Mouse (Mus musculus) kidney, embryonic 15.5 days (tissue): ENCODE results near the gene Srgap2. TPM values are rescaled to one million over a fixed set of nuclear protein-coding genes. Genes with fewer than 3 reads are reported as not detected.
"Not testable (repeated sequence)": the region's sequence is repeated elsewhere in the genome, so short reads cannot be mapped to it uniquely, and the experiment has no call there.

Experiments used
- ATAC-seq: fragments of 200-750 bp; cut with Nextera tagmentation; replicated peaks from 2 replicates; pipeline ENCODE4 v1.8.0; 2017; ENCODE audit warnings: moderate TSS enrichment; ENCODE audit not compliant: low FRiP score
- H3K27ac ChIP-seq: fragments of 300-500 bp; sonication (generic); 2 replicates; pipeline ENCODE4 v1.5.1; 2015; ENCODE audit warnings: mild to moderate bottlenecking, inconsistent platforms
- H3K27me3 ChIP-seq: fragments of 300-500 bp; sonication (generic); 2 replicates; pipeline ENCODE4 v1.6.1; 2015; ENCODE audit warnings: inconsistent platforms
- H3K36me3 ChIP-seq: fragments of 300-500 bp; sonication (generic); 2 replicates; pipeline ENCODE4 v1.6.1; 2015; ENCODE audit warnings: inconsistent platforms
- H3K4me1 ChIP-seq: fragments of 300-500 bp; sonication (generic); 2 replicates; pipeline ENCODE4 v1.6.1; 2015; ENCODE audit warnings: inconsistent platforms
- H3K4me2 ChIP-seq: fragments of 300-500 bp; sonication (generic); 2 replicates; pipeline ENCODE4 v1.6.1; 2015; ENCODE audit warnings: moderate library complexity, mild to moderate bottlenecking, inconsistent platforms
- H3K4me3 ChIP-seq: fragments of 300-500 bp; sonication (generic); replicated peaks from 2 replicates; pipeline ENCODE4 v1.5.1; 2015; ENCODE audit warnings: mild to moderate bottlenecking, inconsistent platforms
- H3K9ac ChIP-seq: fragments of 300-500 bp; sonication (generic); 2 replicates; pipeline ENCODE4 v1.6.1; 2015; ENCODE audit warnings: mild to moderate bottlenecking, inconsistent platforms
- H3K9me3 ChIP-seq: fragments of 300-500 bp; sonication (generic); replicated peaks from 2 replicates; pipeline ENCODE4 v1.6.1; 2016; ENCODE audit warnings: inconsistent platforms
- WGBS: fragments of 180-500 bp; shearing (Covaris S2); methylation state at CpG from one replicate; pipeline ENCODE4 v1.1.7; 2015; ENCODE audit warnings: mixed read lengths; 5-methylcytosine and 5-hydroxymethylcytosine counted together
- polyA plus RNA-seq: library from polyadenylated mRNA; unstranded; fragments of >200 nt; fragmentation: Nextera tagmentation; extraction: Ambion mirVana; gene quantifications from 2 replicates; pipeline ENCODE4 v1.2.1, GENCODE M21; 2015

The Srgap2 gene
- polyA plus RNA-seq, 1 experiment from 2014 or later, result 14.4 TPM

DNA sequence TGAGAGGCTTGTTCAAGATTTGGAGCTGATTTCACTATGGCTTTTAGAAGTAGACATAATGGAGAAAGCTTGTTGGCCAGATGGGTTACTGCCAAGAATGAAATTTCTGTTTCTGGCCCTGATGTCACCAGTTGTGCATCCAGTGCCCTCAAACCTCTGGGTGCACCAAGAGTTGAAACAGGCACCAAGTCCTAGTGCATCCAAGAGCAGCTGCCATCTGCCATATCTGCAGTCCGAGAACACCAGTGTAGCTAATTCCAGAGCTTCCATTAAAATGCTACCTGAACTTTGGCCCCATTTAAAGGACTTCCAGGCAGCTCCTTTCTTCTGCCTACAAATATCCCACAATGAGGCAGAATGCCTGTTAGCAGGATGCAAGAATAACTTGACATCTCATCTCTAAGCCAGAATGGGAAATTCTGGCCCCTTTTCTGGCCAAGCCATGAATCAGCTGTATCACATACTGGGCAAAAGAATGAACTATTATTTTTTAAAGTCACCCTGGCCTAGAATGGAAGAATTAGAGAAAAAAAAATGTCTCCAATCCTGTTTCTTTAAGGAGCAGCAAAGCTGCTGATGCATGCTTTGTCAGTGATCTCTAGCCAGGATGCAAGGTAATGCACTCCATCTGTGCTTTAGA lies 180.1 kb downstream of the Srgap2 start:
- 79% methylated on average over 1 of the region's 1 CpGs for whole genome bisulfite sequencing
- peaks cover 44% of the 10 kb centered on the region for H3K36me3 ChIP-seq
- no peak overlapping the region for H3K9ac ChIP-seq
- no peak overlapping the region for H3K4me3 ChIP-seq
- no peak for ATAC-seq
- no peaks in the 10 kb centered on the region for H3K27me3 ChIP-seq
- H3K4me2 ChIP-seq, result no peak overlapping the region
- H3K9me3 ChIP-seq, result no peaks in the 10 kb centered on the region
- H3K27ac ChIP-seq, result no peak overlapping the region
- no peaks in the 10 kb centered on the region for H3K4me1 ChIP-seq

DNA sequence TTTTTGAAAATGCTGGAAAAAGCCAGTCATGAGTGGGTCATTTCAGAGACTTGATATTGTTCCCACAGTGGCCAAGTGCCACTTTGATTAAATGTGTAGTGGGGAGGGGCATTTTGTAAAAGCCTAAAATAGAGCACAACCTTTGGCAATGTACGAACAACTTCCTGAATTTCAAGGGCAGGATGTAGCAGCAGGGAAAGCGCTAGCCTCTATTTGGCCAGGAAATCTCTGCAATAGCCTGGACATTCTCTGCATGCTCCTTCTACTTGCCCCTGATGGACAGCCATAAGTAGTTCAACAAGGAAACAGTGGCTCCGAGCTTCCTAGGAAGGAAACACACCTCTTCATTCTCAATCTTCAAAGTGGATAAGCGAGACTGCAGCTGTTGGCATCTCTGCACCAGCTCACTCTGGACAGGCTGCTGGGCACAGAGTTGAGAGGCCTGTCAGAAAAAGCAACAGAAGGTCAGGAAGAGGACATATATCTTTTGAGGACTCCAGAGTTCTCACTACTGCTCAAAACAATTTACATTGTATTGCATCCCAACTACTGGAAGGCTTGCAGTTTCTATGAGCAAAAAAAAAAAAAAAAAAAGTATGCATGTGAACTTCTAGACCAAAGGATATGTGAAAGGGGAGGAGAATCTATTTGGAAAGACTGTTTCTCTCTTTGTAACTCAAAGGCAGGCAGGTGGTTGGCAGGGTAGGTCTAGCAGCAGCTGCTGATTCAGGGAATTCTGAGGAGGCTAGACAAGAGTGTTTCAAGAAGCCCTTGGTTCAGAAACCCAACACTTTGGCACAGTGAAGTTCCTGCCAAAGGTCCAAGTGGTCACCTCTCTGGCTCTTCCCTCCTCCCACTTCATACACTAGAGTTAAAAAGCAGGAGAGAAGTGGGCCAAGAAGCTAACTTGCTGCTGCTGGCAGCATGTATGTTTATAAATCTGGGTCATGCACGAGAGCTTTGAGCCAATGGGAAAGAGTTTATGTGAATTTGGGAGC lies 181.4 kb downstream of the Srgap2 start:
- WGBS, result 75% methylated on average over 5 of the region's 5 CpGs
- peaks cover 53% of the 10 kb centered on the region for H3K36me3 ChIP-seq
- H3K27ac ChIP-seq, result no peak overlapping the region
- no peaks in the 10 kb centered on the region for H3K4me1 ChIP-seq
- H3K4me2 ChIP-seq, result no peak overlapping the region
- ATAC-seq, result no peak
- no peaks in the 10 kb centered on the region for H3K9me3 ChIP-seq
- H3K27me3 ChIP-seq, result no peaks in the 10 kb centered on the region
- no peak overlapping the region for H3K9ac ChIP-seq
- H3K4me3 ChIP-seq, result no peak overlapping the region

- no peak overlapping the region for H3K27ac ChIP-seq
- no peaks in the 10 kb centered on the region for H3K4me1 ChIP-seq
- no peak overlapping the region for H3K4me3 ChIP-seq
- no peak overlapping the region for H3K4me2 ChIP-seq
- H3K27me3 ChIP-seq, result no peaks in the 10 kb centered on the region
- 81% methylated on average over 2 of the region's 2 CpGs for WGBS
- H3K9ac ChIP-seq, result no peak overlapping the region
- no peak for ATAC-seq
- no peaks in the 10 kb centered on the region for H3K9me3 ChIP-seq
- peaks cover 54% of the 10 kb centered on the region for H3K36me3 ChIP-seq
These were observed 182.5 kb downstream of the Srgap2 start for GRCm38 (mm10) chr1:131344691-131345090.

GRCm38 (mm10) chr1:131336017-131336416 lies 191.1 kb downstream of the Srgap2 start:
- Histone ChIP-seq H3K9ac (no peak overlapping the region), H3K9me3 (no peaks in the 10 kb centered on the region), H3K27me3 (no peaks in the 10 kb centered on the region), H3K4me1 (peaks cover 3% of the 10 kb centered on the region; the same call in 1 of the 2 replicates), H3K4me3 (no peak overlapping the region), H3K36me3 (peaks cover 35% of the 10 kb centered on the region), H3K4me2 (no peak overlapping the region), H3K27ac (peak overlapping the region; percentile 51; the same call in 1 of the 2 replicates)
- WGBS, result 56% methylated on average over 5 of the region's 5 CpGs
- peak; percentile 33; the same call in 1 of the 2 replicates for ATAC-seq

DNA sequence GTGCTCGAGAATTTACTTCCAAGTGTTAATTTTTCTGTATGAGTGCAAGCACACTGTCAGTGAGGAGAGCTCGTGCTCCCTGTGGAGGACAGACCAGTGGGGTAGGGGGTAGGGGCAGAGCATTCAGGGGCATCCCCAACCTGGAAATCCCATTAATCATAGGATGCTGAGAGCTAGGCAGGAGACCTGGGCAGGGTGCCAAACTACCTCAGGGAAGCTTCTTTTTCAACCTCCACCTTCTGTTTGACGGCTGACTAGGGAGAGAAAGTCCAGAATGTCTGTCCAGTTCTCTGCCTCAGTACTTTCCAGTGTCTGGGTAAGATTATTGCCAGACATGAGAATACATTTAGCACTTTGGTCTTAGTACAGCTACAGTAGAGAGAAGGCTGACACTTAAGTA lies 191.5 kb downstream of the Srgap2 start:
- no peak overlapping the region for H3K9ac ChIP-seq
- H3K27me3 ChIP-seq, result no peaks in the 10 kb centered on the region
- H3K27ac ChIP-seq, result peak overlapping the region; percentile 51; the same call in 1 of the 2 replicates
- peaks cover 34% of the 10 kb centered on the region for H3K36me3 ChIP-seq
- ATAC-seq, result no peak
- H3K4me3 ChIP-seq, result no peak overlapping the region
- H3K4me2 ChIP-seq, result no peak overlapping the region
- 56% methylated on average over 3 of the region's 3 CpGs for WGBS
- H3K4me1 ChIP-seq, result peaks cover 3% of the 10 kb centered on the region; the same call in 1 of the 2 replicates
- H3K9me3 ChIP-seq, result no peaks in the 10 kb centered on the region

GRCm38 (mm10) chr1:131331180-131331579 lies 196.0 kb downstream of the Srgap2 start:
- WGBS, result 83% methylated on average over 1 of the region's 1 CpGs
- peaks cover 3% of the 10 kb centered on the region; the same call in 1 of the 2 replicates for H3K4me1 ChIP-seq
- no peaks in the 10 kb centered on the region for H3K9me3 ChIP-seq
- H3K27ac ChIP-seq, result no peak overlapping the region
- H3K4me2 ChIP-seq, result no peak overlapping the region
- H3K4me3 ChIP-seq, result no peak overlapping the region
- ATAC-seq, result no peak
- no peaks in the 10 kb centered on the region for H3K27me3 ChIP-seq
- H3K36me3 ChIP-seq, result peaks cover 28% of the 10 kb centered on the region
- H3K9ac ChIP-seq, result no peak overlapping the region

GRCm38 (mm10) chr1:131329093-131329492 lies 198.1 kb downstream of the Srgap2 start:
- H3K27ac ChIP-seq, H3K27me3 ChIP-seq, H3K4me2 ChIP-seq, H3K4me3 ChIP-seq, ATAC-seq, H3K4me1 ChIP-seq, H3K9ac ChIP-seq, H3K9me3 ChIP-seq: not testable (repeated sequence)
- 89% methylated on average over 1 of the region's 1 CpGs for WGBS
- H3K36me3 ChIP-seq, result peaks cover 31% of the 10 kb centered on the region

- Histone ChIP-seq H3K27me3 (no peaks in the 10 kb centered on the region), H3K4me3 (no peak overlapping the region), H3K9me3 (no peaks in the 10 kb centered on the region), H3K4me2 (no peak overlapping the region), H3K9ac (no peak overlapping the region), H3K4me1 (no peaks in the 10 kb centered on the region), H3K27ac (no peak overlapping the region), H3K36me3 (peaks cover 31% of the 10 kb centered on the region)
- ATAC-seq, result no peak
- WGBS, result 83% methylated on average over 1 of the region's 1 CpGs
These were observed 200.0 kb downstream of the Srgap2 start for GRCm38 (mm10) chr1:131327167-131327566.

- Histone ChIP-seq H3K9ac (no peak overlapping the region), H3K4me3 (no peak overlapping the region), H3K36me3 (peaks cover 40% of the 10 kb centered on the region), H3K27ac (no peak overlapping the region), H3K27me3 (no peaks in the 10 kb centered on the region), H3K4me1 (no peaks in the 10 kb centered on the region), H3K4me2 (no peak overlapping the region), H3K9me3 (no peaks in the 10 kb centered on the region)
- WGBS, result 90% methylated on average over 3 of the region's 3 CpGs
- ATAC-seq, result no peak
These were observed 202.2 kb downstream of the Srgap2 start for GRCm38 (mm10) chr1:131324816-131325463.

- Histone ChIP-seq H3K4me1 (no peaks in the 10 kb centered on the region), H3K36me3 (peaks cover 73% of the 10 kb centered on the region), H3K27ac (no peak overlapping the region), H3K9me3 (no peaks in the 10 kb centered on the region), H3K27me3 (no peaks in the 10 kb centered on the region), H3K9ac (no peak overlapping the region), H3K4me2 (no peak overlapping the region), H3K4me3 (no peak overlapping the region)
- WGBS, result 91% methylated on average over 3 of the region's 3 CpGs
- no peak for ATAC-seq
These were observed 207.4 kb downstream of the Srgap2 start for GRCm38 (mm10) chr1:131319598-131320330.

- WGBS, result 73% methylated on average over 2 of the region's 2 CpGs
- Histone ChIP-seq H3K4me3 (no peak overlapping the region), H3K27ac (no peak overlapping the region)
These were observed 208.8 kb downstream of the Srgap2 start for GRCm38 (mm10) chr1:131318397-131318796.

More at GRCm38 (mm10) chr1:131318397-131318796, 208.8 kb downstream of the Srgap2 start:
- Histone ChIP-seq H3K9ac (no peak overlapping the region), H3K27me3 (no peaks in the 10 kb centered on the region), H3K4me2 (no peak overlapping the region), H3K9me3 (no peaks in the 10 kb centered on the region), H3K36me3 (peaks cover 78% of the 10 kb centered on the region), H3K4me1 (no peaks in the 10 kb centered on the region)
- no peak for ATAC-seq
